Mouse (Mus musculus): ENCODE measurements around the gene Hba-a2.
"Not testable (repeated sequence)": the region's sequence is repeated elsewhere in the genome, so short reads cannot be mapped to it uniquely, and the experiment has no call there.

Hba-a2 gene

DNA sequence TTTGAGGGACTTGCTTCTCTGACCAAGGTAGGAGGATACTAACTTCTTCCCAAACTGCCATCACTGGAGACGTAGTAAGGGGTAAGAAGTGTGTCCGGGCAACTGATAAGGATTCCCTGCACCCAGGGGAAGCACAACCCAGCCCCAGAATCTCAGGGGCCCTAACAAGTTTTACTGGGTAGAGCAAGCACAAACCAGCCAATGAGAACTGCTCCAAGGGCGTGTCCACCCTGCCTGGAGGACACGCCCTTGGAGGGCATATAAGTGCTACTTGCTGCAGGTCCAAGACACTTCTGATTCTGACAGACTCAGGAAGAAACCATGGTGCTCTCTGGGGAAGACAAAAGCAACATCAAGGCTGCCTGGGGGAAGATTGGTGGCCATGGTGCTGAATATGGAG is at the start of gene Hba-a2:
Gene Hba-a2 (plus strand): TSS at position 287 of the 400 bp plus-strand sequence.
- in situ Hi-C loops (cut with MseI, MboI) = not testable (repeated sequence)

GRCm38 (mm10) chr11:32247068-32247467 is 49.2 kb upstream of the Hba-a2 start:
- in situ Hi-C loops (cut with MseI, MboI) = no loop called here

- in situ Hi-C loops (cut with MseI, MboI) = no loop called here
Observed at GRCm38 (mm10) chr11:32248350-32248749, 47.9 kb upstream of the Hba-a2 start.

DNA sequence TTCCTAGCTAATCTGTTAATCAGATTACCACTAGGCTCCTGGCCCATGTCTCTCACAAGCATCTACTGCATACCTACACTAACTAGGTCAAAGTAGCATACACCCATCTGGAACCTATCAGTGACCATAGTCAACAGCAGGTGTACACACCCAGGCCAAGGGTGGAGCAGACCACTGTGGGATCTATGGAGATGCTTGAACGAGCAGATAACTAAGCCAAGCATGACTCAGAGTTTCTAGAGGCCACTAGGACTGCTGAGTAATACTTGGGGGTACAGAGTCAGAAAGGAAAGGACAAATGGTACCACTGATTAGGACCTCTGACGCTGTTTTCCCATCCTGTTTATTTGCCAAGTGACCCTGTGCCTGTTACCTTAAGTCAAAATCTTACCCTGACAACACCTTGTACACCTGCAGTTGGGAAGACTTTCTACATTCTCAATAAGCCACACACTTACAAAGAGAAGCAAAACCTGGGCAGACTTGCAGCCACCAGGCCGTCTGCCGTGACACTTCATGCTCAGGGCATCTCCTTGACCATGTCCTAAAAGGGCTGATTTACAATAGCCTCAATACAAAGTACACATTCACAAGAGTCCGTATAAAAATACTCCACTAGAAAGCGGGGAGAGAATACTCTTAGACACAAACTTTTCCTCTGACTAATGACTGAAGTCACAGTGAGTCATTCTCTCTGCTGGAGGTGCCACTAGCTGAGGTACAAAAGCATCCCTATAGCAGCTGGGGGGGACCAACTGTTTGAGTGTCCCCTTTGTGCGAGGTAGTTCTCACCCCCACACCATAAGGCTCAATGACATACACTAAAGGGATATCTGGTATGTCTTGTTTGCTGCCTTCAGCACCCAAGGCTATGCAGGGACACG is 45.2 kb upstream of the Hba-a2 start:
- in situ Hi-C loops (cut with MseI, MboI) = no loop called here

DNA sequence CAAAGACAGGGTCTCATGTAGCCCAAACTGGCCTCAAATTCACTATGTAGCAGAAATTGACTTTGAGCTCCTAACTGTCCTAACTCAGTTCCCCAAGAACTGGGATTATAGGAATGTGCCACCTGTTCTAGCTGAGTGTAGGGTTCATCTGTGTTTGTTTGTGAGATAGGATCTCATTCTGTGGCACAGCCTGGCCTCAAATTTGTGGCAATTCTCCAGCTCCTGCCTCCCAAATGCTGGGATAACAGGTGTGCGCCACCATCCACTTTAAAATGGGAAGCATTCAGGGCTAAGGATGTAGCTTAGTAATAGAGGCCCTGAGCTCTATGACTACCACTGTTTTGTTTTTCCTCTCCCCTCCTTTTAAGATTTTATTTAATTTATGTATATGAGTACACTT is 43.2 kb upstream of the Hba-a2 start:
- in situ Hi-C loops (cut with MseI, MboI) = no loop called here

DNA sequence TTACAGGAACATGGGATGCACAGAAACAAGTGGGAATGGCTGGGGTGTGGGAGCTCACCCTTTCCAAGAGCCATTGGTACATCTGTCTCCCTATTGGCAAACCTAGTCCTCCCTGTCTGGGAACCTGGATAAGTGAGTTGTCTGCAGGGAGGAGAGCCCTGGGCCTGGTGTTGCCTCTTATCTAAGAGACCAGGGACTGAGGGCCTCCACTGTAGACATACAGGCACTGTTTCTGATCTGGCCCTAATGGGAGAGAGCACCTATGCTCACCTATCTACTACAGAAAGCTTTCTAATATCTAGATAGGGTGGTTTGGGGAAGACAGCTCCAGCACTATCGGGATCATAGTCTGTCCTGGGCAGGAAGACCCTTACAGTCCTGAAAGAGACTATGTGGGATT is 40.1 kb upstream of the Hba-a2 start:
- in situ Hi-C loops (cut with MseI, MboI) = no loop called here

DNA sequence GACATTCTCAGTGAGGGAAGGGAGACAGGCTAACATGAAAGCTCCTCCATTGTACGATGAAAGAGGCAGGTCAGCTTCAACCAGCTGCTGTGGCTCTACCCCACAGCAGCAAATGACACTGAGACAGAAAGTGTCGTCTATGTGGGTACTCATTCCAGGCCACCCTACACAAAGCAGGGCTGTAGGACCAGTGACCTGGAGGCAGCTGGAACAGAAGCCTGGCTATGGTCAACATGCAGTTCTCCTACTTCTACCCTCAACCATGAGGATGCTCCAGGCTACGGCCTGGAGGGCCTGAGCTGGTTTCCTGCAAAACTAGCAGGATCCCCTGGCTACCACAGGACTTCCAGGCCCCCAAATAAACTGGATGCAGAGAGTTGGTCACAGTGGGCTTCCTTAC is 39.7 kb upstream of the Hba-a2 start:
- in situ Hi-C loops (cut with MseI, MboI) = no loop called here

DNA sequence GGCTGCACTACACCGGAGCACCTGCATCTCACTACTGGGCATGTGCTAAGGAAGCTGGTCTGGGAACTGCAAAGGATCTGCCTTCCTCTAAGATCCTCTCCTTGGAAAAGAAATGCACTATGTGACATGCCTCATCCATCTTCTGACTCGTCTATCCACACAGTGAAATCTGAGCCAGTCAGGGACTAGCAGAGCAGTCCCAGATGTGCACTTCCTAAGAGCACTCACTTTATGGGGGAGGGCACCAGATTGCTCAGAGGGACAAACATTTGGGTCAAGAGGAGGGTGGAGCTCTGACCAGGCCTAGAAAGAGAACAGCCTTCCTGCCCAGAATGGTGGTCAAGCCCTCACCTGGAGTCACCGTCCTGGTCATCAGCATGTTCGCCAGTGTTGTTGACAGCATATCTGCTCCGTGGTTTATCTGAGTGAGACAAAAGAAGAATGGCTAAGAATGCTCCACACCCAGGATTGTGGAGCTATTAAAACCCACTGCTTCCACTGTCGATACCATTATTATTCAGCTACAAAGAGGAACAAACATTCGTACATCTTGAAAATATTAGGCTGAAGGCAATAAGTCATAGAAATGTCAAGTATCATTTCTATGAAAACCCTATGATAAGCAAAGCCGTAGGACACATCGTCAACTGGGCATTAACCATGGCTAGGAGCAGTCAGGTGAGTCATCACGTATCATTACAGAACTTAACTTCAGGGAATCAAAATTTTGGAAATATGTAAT is 33.4 kb upstream of the Hba-a2 start:
- in situ Hi-C loops (cut with MseI, MboI) = no loop called here

DNA sequence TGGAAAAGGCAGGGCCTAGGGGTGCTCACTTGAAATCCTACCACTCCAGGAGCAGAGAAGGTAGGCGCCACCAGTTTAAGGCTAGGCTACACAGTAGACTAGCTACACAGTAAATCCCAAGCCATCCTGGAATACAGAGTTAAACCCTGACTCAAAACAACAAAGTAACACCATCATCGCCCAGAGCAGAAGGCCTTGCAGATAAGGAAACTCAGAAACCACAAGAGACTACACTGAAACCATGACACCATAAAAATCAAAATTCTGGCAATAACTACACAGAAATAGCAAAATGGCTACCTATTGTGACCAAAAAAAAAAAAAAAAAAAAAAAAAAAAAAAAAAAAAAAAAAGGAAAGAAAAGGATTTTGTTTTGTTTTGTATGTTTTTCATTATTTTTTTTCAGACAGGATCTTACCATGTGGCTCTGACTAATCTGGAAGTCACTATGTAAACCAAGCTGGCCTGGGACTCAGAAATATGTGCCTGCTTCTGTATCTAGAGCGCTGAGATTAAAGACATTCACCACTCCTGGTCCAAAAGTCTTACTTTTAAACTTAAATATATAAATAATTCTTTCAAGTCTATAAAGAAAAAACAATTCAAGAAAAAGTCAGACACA is 31.1 kb upstream of the Hba-a2 start:
- in situ Hi-C loops (cut with MseI, MboI) = no loop called here

DNA sequence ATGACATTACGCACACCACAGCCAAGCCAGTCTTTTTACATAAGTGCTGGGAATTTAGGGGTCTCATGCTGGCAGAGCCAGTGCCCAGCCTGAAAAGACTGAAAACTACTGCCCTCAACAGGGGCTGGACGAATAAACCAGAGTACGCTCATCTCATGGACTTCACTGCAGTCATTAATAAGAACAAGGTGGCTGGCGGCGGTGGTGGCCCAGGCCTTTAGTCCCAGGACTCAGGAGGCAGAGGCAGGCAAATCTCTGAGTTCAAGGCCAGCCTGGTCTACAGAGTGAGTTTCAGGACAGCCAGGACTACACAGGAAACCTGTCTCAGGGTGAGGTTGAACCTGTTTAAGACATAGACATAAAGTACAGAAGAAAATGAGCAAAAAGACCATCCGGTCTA is 30.1 kb upstream of the Hba-a2 start:
- in situ Hi-C loops (cut with MseI, MboI) = no loop called here

DNA sequence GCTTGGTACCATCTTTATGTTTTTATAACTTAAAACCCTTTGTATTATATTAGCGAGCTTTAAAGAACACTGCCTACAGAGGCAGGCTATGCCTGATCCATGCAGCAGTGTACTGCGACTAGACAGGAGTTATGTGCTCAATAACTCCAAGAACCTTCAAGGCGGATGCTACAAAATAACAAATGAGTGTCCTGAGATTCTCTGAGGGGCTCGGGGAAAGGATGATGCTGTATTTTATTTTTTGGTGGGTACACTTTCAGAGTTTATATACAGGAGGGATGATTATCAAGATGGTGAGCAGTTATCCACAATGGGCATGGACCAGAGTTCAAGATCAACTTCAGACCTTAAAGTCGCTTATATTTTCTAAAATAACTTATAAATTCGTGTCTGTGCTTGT is 29.5 kb upstream of the Hba-a2 start:
- in situ Hi-C loops (cut with MseI, MboI) = no loop called here

DNA sequence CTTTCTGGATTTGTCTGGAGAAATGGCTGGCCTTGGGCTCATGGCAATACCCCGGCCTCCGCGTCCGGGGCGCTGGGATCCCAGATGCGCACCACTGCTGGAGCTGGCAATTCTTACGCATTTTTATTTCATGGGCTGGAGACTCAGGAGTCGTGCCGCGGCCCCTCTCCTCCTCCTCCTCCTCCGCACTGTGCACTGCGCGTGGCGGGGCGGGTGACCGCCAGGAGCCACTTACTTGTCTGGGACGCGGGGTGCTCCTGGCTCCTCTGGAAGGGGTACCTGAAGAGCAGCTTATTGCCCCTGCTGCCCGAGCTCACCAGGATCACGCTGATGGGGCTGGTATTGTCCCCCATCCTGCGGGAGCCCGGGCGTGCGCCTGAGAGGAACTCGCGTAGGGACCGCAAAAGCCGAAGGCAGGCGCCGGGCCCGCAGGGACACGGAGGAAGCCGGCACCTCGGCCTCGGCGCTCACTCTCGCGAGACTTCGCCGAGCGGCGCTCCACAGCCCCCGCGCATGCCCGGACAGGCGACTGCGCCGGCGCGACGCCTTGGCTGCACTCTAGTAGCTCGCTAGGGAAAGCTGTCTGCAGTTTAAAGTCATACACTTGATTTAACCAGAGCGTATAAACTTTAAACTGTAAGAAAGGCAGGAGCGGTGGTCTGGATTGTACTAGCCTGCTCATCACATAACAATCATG is 29.0 kb upstream of the Hba-a2 start, which contains the start of gene Nprl3:
Gene Nprl3 (minus strand): TSS at position 520 of the 697 bp plus-strand sequence.
- in situ Hi-C loops (cut with MseI, MboI) = no loop called here

DNA sequence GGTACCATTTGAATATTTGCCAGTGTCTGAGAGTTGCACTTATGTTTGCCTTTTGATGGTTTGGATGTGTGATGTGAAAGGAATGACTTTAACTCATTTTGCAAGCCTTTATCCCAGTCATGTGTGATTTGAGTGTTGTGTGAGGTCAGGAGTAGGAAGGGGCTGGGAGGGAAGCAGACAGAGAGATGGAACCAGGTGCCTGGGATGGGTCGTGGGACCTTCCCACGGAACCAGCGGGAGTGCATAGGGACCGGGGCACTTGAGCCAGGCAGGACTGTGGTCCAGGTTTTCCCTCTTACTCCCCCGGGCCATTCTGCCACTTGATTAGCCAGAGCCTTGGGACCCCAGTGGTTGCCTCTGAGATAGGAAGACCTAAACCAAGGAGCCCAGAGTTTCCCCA is 28.3 kb upstream of the Hba-a2 start:
- in situ Hi-C loops (cut with MseI, MboI) = no loop called here

DNA sequence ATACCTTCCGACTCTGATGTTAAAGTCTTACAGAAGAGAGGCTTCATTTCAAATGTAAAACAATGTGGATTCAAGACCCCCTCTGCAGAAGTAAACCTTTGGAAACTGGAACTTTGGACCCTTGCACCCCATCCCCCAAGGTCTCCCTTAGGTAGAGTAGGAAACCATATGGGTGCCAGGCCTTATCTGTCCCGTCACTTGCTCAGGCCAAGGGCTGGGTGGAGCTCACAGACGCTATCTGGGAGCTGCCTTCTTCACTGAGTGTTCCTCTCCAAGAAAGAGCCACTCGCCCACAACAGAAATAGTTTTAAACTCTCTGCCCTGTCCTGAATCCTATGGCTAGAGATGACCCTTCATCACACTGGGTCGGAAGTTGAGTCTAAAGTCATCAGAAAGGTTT is 27.3 kb upstream of the Hba-a2 start:
- in situ Hi-C loops (cut with MseI, MboI) = no loop called here

- in situ Hi-C loops (cut with MseI, MboI) = no loop called here
Observed at GRCm38 (mm10) chr11:32271178-32271577, 25.1 kb upstream of the Hba-a2 start.

GRCm38 (mm10) chr11:32276347-32276746 is 19.9 kb upstream of the Hba-a2 start, which contains the start of gene Hba-x:
Gene Hba-x, plus strand, starts transcription at chr11:32276400.
- in situ Hi-C loops (cut with MseI, MboI) = no loop called here

- in situ Hi-C loops (cut with MseI, MboI) = no loop called here
Observed at GRCm38 (mm10) chr11:32277736-32278457, 18.4 kb upstream of the Hba-a2 start.

DNA sequence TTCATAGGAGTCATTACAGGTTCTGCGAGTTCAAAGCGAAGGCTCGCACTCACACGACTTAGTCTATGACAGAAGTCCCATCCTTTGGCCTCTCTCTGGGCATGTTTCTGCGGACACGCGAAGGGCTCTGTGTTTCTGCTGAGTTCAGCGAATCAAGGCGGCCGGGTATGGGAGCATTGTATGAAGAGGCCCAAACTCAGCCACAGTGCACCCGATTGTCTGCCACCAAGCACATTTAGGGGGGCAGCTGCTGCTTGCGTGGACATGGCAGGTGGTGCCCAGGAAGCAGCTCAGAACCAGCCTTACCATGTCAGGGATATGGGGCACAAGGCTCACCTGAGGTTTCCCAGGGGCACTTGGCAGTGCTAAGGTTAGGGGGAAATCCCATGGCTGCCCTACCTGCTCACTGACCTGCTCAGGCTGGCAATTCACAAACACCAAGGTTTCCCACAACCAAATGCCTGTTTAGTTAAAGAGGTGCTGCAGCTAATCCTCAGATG is 17.8 kb upstream of the Hba-a2 start:
- in situ Hi-C loops (cut with MseI, MboI) = no loop called here

GRCm38 (mm10) chr11:32280646-32281045 is 15.6 kb upstream of the Hba-a2 start:
- in situ Hi-C loops (cut with MseI, MboI) = no loop called here

DNA sequence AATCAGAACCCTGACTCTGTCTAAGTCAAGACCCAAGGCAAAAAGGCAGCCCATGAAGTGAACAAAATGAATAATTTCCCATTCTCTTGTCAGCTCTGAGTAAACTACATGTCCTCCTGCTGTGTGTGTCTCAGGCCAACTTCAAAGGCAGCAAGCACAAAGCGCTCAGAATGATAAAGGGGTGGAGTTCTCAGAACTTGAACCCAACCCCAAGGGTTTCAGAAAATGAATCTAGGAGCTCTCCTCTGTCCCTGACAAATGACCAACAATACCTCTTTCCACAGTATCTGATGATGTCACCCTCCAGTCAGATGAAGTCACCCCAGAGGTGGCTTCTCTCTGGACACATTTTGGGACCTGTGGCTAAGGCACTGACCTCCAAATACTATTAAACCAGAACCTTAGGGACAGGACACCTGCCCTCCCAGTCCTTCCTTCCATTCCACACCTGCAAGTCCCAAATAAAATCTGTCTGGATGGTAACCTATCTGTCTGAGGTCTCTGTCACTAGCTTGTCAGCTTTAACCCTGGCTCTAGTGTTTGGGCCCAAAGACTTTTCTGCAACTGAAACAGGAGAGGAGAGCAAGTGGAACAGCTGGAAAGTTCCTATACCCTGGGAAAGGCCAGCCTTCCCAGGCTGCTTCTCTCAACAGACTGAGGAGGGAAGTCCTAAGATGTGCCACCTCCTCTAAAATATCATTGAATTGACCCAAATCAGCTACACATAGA is 14.7 kb upstream of the Hba-a2 start:
- in situ Hi-C loops (cut with MseI, MboI) = no loop called here
